Mouse (Mus musculus): ENCODE measurements around the gene E130208F15Rik.

DNA sequence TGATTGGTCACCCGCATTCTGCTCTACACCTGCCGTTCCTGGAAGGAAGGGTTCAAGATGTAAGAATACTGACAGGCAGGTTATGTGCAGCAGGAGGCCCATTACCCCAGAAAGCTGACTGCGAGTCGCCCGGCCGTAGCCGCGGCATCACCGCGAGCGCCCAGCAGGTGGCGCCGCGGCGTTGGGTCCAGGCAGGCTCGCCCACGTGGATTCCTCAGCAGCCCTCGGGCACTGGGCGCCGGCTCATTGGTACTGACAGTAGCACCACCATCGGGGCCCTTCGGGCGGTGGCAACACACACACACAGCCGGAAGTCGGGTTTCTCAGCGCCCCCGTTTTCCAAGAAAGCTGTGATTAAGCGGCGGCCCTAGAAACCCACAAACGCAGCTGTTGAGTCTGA, 26.3 kb downstream of the E130208F15Rik start:
- TF ChIP-seq CTCF (IDR thresholded peaks at IDR 0.05; ENCODE audit: control insufficient read depth, insufficient read depth, insufficient replicate concordance, low read depth, low read length) (peak; percentile 88), POLR2A (IDR thresholded peaks at IDR 0.05; ENCODE audit: control insufficient read depth, low read depth, low read length) (no peak)
